Comparison of ENCODE assay signal across 8 mouse cellular contexts in the genomic region with DNA sequence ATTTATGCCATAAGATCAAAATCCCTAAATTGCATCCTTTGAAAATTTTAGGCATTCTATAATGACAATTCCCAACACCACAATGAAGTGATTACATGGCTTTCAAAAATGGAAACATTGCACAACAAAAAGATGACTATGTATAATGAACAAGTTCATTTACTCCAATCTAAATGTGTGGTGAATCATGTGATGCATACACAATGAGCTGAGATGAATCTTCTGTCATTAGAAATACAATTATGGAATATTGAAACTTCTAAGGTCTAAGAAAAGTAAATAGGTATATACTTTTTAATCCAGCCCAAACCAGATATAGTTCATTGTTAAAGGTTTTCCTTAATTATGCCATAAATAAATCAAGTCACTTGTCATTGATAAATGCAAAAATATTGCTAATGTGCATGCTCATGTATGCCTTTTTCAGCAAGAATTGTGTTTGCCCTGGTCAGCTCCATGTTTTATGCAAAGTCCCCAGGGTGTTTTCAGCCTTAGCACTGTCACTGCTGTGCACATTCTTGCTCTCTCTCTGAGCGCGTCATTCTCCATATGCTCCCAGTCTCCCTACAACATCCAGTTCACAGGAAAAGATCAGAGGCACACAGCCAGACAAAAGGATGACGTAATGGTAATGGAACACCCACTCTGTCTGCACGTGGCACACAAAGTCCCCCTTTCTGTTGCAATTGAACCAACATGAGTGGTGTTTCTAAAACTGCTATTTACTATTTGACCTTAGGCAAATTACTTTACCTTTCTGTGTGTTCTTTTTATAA.
DNase-seq lines count a peak whose midpoint lies in the region; ATAC-seq lines count a peak whose summit lies in the region.

No protein-coding gene starts in this region.

- ATAC-seq in forebrain, embryonic 16.5 days, result peak; percentile 91
- ATAC-seq in CD4-positive, CD25-positive, alpha-beta regulatory T cell, adult 4 months, result no peak
- ATAC-seq in activated CD4-positive, CD25-positive, alpha-beta regulatory T cell, adult 4 months, result no peak

- no peaks in the 10 kb centered on the region for H3K36me3 ChIP-seq in forebrain, embryonic 16.5 days (ENCODE audit: control insufficient read depth, insufficient read depth)

- no peaks in the 10 kb centered on the region for H3K27me3 ChIP-seq in forebrain, embryonic 16.5 days (replicated peaks; ENCODE audit: control insufficient read depth, insufficient read depth, low read length)

- no peak overlapping the region for H3K4me2 ChIP-seq in forebrain, embryonic 16.5 days (ENCODE audit: low read length)

- 2% methylated on average over 4 of the region's 4 CpGs for WGBS in forebrain, embryonic 16.5 days

- peaks cover 7% of the 10 kb centered on the region for H3K4me1 ChIP-seq in forebrain, embryonic 16.5 days (replicated peaks; ENCODE audit: control insufficient read depth, insufficient read depth, low read length)

- no peaks in the 10 kb centered on the region for H3K9me3 ChIP-seq in forebrain, embryonic 16.5 days (ENCODE audit: control insufficient read depth, low read length)

- no peak overlapping the region for H3K9ac ChIP-seq in forebrain, embryonic 16.5 days (replicated peaks; ENCODE audit: low read depth, low read length)

- H3K4me3 ChIP-seq in forebrain, embryonic 16.5 days (replicated peaks; ENCODE audit: low read length), result no peak overlapping the region

- DNase-seq in 3T3-L1 (ENCODE audit: low read depth, low spot score), result peak; percentile 9
- DNase-seq in cerebellum, adult 18-20 months, result peak; percentile 54 to 59
- DNase-seq in left cerebral cortex, adult 18-20 months (ENCODE audit: low spot score in 2 of 2), result peak; percentile 42 to 45
- peak; percentile 36 for DNase-seq in neural tube, embryonic 10.5 days (ENCODE audit: extremely low spot score, low spot score)
- no peak for DNase-seq in spleen, adult 18-20 months

- no peak overlapping the region for H3K27ac ChIP-seq in forebrain, embryonic 16.5 days (ENCODE audit: low read length)

Comparison
In these comparisons a context has a peak if more than half of its experiments do, and no peak if none do; other contexts are left out.
1. DNase-seq: peak in 3T3-L1 (single experiment), cerebellum, adult 18-20 months (2 of 2), left cerebral cortex, adult 18-20 months (2 of 2) and neural tube, embryonic 10.5 days (single experiment); none in spleen, adult 18-20 months (0 of 2).